Mouse (Mus musculus) heart, adult 9 months (tissue): ENCODE measurements around the gene Mrpl51.

Experiments
- DNase-seq, 2 experiments: peaks; one replicate each; pipeline ENCODE4 v3.0.0; 2022; ENCODE audit warnings: low spot score in 2 of 2

The Mrpl51 gene

GRCm38 (mm10) chr6:125232516-125232915 lies 40.9 kb downstream of the Mrpl51 start:
- no peak for DNase-seq

- DNase-seq, result peak in 1 of 2 experiments; percentile 19
Observed at GRCm38 (mm10) chr6:125233816-125234519, 42.4 kb downstream of the Mrpl51 start.

- DNase-seq, result no peak
Observed at GRCm38 (mm10) chr6:125234520-125234828, 42.9 kb downstream of the Mrpl51 start.

GRCm38 (mm10) chr6:125236341-125236740 lies 44.7 kb downstream of the Mrpl51 start:
- DNase-seq, result no peak

- DNase-seq, result no peak
Observed at GRCm38 (mm10) chr6:125236782-125237181, 45.2 kb downstream of the Mrpl51 start, which contains the start of gene Cd27. Gene Cd27, minus strand, starts transcription at chr6:125237010.

- no peak for DNase-seq
Observed at GRCm38 (mm10) chr6:125237421-125237820, 45.8 kb downstream of the Mrpl51 start.

- no peak for DNase-seq
Observed at GRCm38 (mm10) chr6:125238396-125238795, 46.8 kb downstream of the Mrpl51 start.

- DNase-seq, result no peak
Observed at GRCm38 (mm10) chr6:125239547-125239946, 47.9 kb downstream of the Mrpl51 start.

GRCm38 (mm10) chr6:125240617-125241016 lies 49.0 kb downstream of the Mrpl51 start:
- DNase-seq, result no peak

GRCm38 (mm10) chr6:125241566-125241965 lies 50.0 kb downstream of the Mrpl51 start:
- DNase-seq, result no peak

GRCm38 (mm10) chr6:125244551-125244950 lies 53.0 kb downstream of the Mrpl51 start:
- DNase-seq, result no peak
